Mouse (Mus musculus): ENCODE results near the gene Marc1. TPM values are rescaled to one million over a fixed set of nuclear protein-coding genes. Genes with fewer than 3 reads are reported as not detected.

Marc1 gene
- total RNA-seq, 2 experiments from 2014 or later: 0.14 TPM; not detected in 1

DNA sequence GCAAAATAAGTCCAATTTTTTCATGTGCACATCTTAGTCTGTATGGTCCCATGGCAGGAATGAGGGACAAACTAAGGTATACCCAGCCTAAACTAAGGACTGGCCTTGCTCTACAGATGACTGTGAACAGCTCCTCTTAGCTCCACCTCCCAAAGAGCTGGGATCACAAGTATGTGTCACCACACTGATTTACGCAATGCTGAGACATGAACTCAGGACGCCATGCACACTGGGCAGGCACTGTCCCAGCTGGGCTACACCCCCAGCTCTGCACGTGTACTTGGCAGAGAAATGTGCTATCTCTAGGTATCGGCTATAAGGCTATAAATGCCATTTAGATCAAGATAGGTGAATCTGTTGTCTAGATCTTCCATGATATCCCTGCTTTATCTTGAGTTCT, 49.1 kb downstream of the Marc1 start:
- DNase-seq: no peak

- no peak for DNase-seq
Observed at GRCm38 (mm10) chr1:184752671-184753070, 58.4 kb downstream of the Marc1 start.

GRCm38 (mm10) chr1:184750114-184750664, 60.9 kb downstream of the Marc1 start:
- DNase-seq: no peak

GRCm38 (mm10) chr1:184748692-184749152, 62.4 kb downstream of the Marc1 start:
- peak; percentile 76 for DNase-seq

DNA sequence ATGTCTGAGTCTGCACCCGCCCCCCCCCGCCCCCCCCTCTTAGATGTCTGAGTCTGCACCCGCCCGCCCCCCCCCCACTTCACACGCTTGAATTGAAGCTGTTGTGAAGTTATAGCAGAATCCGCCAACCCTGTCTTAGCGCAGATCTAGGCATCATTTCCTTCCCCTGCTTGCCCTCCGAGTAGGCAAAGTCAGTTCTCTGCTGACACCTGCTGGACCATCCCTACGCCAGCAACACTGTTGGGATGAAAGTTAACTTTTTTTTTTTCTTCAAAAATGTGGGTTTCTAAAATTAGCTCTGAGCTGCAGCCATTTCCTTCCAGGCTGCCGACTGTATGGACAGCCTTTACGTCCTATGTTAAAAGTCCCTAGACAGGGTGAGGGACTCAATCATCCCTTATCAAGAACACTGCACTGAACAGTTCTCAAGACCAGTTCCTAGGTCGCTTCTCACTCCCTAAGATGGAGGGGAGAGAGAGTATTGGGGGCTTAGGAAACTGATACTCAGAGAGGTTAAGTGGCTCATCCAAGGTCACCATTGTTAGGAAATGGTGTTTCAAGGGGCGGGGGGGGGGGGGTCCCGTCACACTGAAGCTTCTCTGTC, 73.1 kb downstream of the Marc1 start:
- peak; percentile 79 for DNase-seq

- no peak for DNase-seq
Observed at GRCm38 (mm10) chr1:184737228-184737627, 73.9 kb downstream of the Marc1 start.

Small RNA genes within 50 kb of the gene (microRNA-seq; reads per million reads assigned to microRNA genes)
- 431 to 441 reads per million in 2 experiments for gene Mir1981

Other genes starting within 250 kb of the Marc1 start
- gene Hlx, start 78.7 kb downstream of the Marc1 start, total RNA-seq (2021): 10 to 100 TPM; 13.7 to 20.6 TPM
- gene Marc2, start 35.1 kb upstream of the Marc1 start, total RNA-seq (2021): 100 to 1,000 TPM; 167 to 178 TPM
- gene C130074G19Rik, start 71.9 kb upstream of the Marc1 start, total RNA-seq (2021): 10 to 100 TPM; 23.0 to 23.6 TPM
- 10 to 100 TPM; 13.6 to 17.1 TPM for gene Mark1, start 188.3 kb upstream of the Marc1 start, total RNA-seq (2021)

Data from heart, postnatal 4 days (tissue).